Comparison of ENCODE assay signal across 21 mouse cellular contexts in genomic region chr7:70733501-70733900, GRCm38 (mm10).
"Had no signal": no experiment of that assay in that cellular context is flagged by ENCODE, and none has a peak within 500 bp of the region (broad histone marks: within the 10 kb centered on the region; RNA-seq: fewer than 3 reads in every experiment).

No protein-coding gene starts in this region.

- H3K4me1 ChIP-seq: heart, embryonic 13.5 days; heart, embryonic 15.5 days; hindbrain, embryonic 13.5 days; hindbrain, embryonic 15.5 days; limb, embryonic 13.5 days; limb, embryonic 15.5 days had no signal

- H3K4me3 ChIP-seq: heart, embryonic 13.5 days; heart, embryonic 15.5 days; hindbrain, embryonic 13.5 days; hindbrain, embryonic 15.5 days; limb, embryonic 13.5 days; limb, embryonic 15.5 days had no signal

- H3K9me3 ChIP-seq: heart, embryonic 13.5 days; heart, embryonic 15.5 days; hindbrain, embryonic 13.5 days; hindbrain, embryonic 15.5 days; limb, embryonic 13.5 days; limb, embryonic 15.5 days had no signal

- H3K27me3 ChIP-seq: heart, embryonic 13.5 days; heart, embryonic 15.5 days; hindbrain, embryonic 13.5 days; hindbrain, embryonic 15.5 days; limb, embryonic 13.5 days; limb, embryonic 15.5 days had no signal

- H3K4me2 ChIP-seq: heart, embryonic 11.5 days; heart, embryonic 13.5 days; heart, embryonic 15.5 days; hindbrain, embryonic 13.5 days; hindbrain, embryonic 15.5 days; limb, embryonic 13.5 days; limb, embryonic 15.5 days; liver, embryonic 11.5 days had no signal

- H3K9ac ChIP-seq: forebrain, postnatal 0 days; heart, embryonic 13.5 days; heart, embryonic 15.5 days; hindbrain, embryonic 13.5 days; hindbrain, embryonic 15.5 days; limb, embryonic 13.5 days; limb, embryonic 15.5 days; liver, embryonic 14.5 days had no signal

- DNase-seq: forebrain, postnatal 0 days; gastrocnemius, postnatal 14 days; gastrocnemius, postnatal 36 days; heart, adult 18-20 months; heart, postnatal 14 days; heart, postnatal 36 days; layer of hippocampus, adult 9-11 months; layer of hippocampus, postnatal 36 days; left cerebral cortex, postnatal 4 days had no signal

- ATAC-seq: forebrain, postnatal 0 days; hindbrain, postnatal 0 days; intestine, embryonic 16.5 days had no signal

- H3K36me3 ChIP-seq: heart, embryonic 13.5 days; heart, embryonic 15.5 days; hindbrain, embryonic 13.5 days; hindbrain, embryonic 15.5 days; limb, embryonic 13.5 days; limb, embryonic 15.5 days had no signal

- H3K27ac ChIP-seq: heart, embryonic 13.5 days; heart, embryonic 15.5 days; hindbrain, embryonic 13.5 days; hindbrain, embryonic 15.5 days; hindbrain, postnatal 0 days; kidney, postnatal 0 days; limb, embryonic 13.5 days; limb, embryonic 15.5 days; liver, embryonic 14.5 days had no signal
